Comparison of ENCODE assay signal across 9 mouse cellular contexts in the genomic region with DNA sequence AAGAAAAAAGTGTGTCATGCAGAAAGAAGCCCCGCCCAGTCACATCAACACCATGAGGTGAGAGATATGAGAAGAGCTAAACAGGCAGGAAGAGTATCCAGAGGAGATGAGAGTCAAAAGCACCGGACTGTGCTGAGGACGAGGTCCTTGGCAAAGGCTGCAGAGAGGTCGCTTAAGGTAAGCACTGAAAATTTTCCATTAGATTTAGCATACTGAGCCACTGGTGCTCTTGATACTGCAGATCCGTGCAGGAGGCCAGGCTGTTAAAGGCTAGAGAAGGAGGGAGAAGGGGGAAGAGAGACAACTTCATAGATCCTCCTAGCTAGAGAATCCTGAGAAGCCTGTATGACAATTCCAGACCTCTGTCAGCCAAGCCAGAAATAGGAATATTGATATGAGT.
"Had no signal": no experiment of that assay in that cellular context is flagged by ENCODE, and none has a peak within 500 bp of the region (broad histone marks: within the 10 kb centered on the region; RNA-seq: fewer than 3 reads in every experiment).

No protein-coding gene starts in this region.

- H3K4me1 ChIP-seq: limb, embryonic 13.5 days; midbrain, embryonic 13.5 days; stomach, embryonic 15.5 days had no signal

- H3K36me3 ChIP-seq: limb, embryonic 13.5 days; midbrain, embryonic 13.5 days; stomach, embryonic 15.5 days had no signal

- H3K27me3 ChIP-seq: limb, embryonic 13.5 days; midbrain, embryonic 13.5 days; stomach, embryonic 15.5 days had no signal

- H3K27ac ChIP-seq: limb, embryonic 13.5 days; liver, embryonic 14.5 days; midbrain, embryonic 13.5 days; stomach, embryonic 15.5 days had no signal

- H3K4me3 ChIP-seq: limb, embryonic 13.5 days; midbrain, embryonic 13.5 days; stomach, embryonic 15.5 days had no signal

- DNase-seq: left cerebral cortex, postnatal 4 days; lung, adult 18-20 months; right cerebral cortex, postnatal 14 days; thymus, adult 2 months; thymus, postnatal 25 days had no signal
